Mouse (Mus musculus): ENCODE measurements around the gene Klhl9.
"Not testable (repeated sequence)": the region's sequence is repeated elsewhere in the genome, so short reads cannot be mapped to it uniquely, and the experiment has no call there.

Klhl9 gene

DNA sequence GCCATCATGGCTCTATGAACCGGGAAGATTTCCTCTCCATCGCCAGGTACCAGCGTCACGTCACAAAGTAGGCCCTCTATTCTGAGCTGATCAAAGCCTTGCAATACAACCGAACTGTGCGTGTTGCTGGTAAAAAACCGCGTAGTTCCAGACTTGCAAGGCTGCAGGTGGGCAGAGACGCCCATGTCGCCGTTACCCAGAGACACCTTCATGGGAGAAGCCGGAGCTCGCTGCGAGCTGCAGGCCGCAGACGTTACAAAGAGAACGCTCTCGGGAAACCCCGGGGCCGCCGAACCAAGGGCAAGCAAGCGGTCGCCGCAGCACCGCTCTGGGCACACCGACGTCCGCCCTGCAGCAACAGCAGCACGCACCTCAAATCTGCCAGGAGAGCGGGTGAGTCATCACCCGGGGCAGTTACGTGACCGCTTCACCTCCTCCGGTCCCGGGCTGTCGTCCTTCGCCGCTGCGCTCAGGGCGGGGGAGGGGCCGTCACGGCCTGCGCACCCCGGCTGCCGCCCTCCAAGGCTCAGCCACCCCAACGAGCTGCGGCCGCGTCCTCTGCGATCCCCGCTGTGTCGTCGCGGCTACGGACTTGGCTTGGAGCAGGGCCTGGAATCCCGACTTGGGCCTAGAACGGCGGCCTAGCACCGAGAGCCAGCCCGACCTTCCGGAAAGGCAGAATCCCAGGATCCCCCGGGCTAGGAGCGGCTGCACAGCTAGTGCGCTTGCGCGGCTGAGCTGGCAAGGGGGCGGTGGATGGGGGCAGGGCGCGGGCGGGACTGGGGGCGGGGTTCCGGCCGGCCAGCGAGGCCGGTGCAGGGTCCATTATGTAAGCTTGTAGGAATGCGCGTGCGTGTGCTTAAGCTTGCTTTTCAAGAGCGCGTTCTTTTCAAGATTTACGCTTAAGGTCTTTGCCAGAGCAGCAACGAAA, at the start of gene Klhl9, which contains the start of gene Gm26566:
TSS of gene Klhl9 (minus strand) at position 675 of the 931 bp plus-strand sequence.
TSS of gene Gm26566 (plus strand) at position 15 of the 931 bp plus-strand sequence.
- ATAC-seq (ENCODE audit: insufficient number of reproducible peaks, low FRiP score, low TSS enrichment) = peak; percentile 92

GRCm38 (mm10) chr4:88763384-88764018, 41.2 kb upstream of the Klhl9 start:
- ATAC-seq (ENCODE audit: insufficient number of reproducible peaks, low FRiP score, low TSS enrichment) = peak; percentile 76; the same call in 1 of the 2 replicates

DNA sequence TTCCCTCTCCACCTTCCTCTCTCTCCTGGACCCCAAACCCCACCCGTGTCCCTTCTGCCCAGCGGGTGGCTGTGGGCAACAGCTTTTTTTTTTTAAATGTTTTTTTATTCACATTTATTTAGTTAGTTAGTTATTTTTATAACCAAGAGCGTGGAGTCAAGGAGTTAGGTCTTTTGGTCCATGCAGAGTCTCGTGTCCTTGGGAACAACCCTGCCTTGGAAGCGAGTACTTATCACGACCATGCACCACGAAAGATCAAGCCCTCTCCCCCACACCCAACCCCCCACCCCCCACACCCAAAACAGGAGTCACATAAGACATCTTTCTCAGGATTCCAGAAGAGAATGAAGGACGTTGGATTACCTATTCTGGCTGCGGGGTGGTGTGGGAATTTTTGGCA, 40.1 kb upstream of the Klhl9 start:
- ATAC-seq (ENCODE audit: insufficient number of reproducible peaks, low FRiP score, low TSS enrichment) = not testable (repeated sequence)

- ATAC-seq (ENCODE audit: insufficient number of reproducible peaks, low FRiP score, low TSS enrichment) = not testable (repeated sequence)
Observed at GRCm38 (mm10) chr4:88761776-88762175, 39.5 kb upstream of the Klhl9 start.

GRCm38 (mm10) chr4:88760431-88760830, 38.2 kb upstream of the Klhl9 start:
- ATAC-seq (ENCODE audit: insufficient number of reproducible peaks, low FRiP score, low TSS enrichment) = not testable (repeated sequence)

- not testable (repeated sequence) for ATAC-seq (ENCODE audit: insufficient number of reproducible peaks, low FRiP score, low TSS enrichment)
Observed at GRCm38 (mm10) chr4:88759610-88760268, 37.5 kb upstream of the Klhl9 start, which contains the start of gene Gm13283. Gene Gm13283 (plus strand): TSS chr4:88760119.

DNA sequence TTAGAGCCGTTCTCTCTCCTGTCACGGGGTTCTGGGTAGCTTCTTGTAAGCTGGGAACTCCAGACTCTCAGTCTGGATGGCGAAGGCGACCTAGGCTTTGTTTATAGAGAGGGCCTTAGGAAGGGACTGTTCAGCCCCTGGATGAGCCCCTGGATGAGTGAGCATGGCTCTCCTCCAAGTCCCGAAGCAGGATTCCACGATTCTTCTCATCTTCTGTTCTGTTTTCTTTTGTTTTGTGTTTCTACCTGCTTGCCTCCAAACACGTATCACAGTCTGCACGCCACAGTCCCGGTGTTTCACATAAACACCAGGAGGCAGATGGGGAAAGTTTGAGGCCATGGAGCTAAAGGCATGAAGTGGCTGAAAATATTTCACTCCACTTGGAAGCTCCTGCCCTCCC, 36.5 kb upstream of the Klhl9 start:
- not testable (repeated sequence) for ATAC-seq (ENCODE audit: insufficient number of reproducible peaks, low FRiP score, low TSS enrichment)

DNA sequence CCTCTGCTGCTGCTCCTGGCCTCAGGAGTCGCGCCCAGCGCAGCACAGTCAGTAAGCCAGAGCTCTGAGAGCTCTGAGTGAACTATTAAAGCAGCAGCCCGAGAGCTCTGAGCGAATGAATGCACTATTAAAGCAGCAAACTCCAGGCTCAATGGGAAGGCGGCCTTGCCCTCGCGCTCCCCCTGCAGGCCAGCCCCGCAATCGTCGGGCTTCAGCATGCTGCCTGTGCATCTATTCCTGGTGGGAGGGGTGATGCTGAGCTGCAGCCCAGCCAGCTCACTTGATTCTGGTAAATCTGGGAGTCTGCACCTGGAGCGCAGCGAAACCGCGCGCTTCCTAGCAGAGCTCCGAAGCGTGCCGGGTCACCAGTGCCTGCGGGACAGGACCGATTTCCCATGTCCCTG, 35.4 kb upstream of the Klhl9 start:
- ATAC-seq (ENCODE audit: insufficient number of reproducible peaks, low FRiP score, low TSS enrichment) = peak; percentile 100

- not testable (repeated sequence) for ATAC-seq (ENCODE audit: insufficient number of reproducible peaks, low FRiP score, low TSS enrichment)
Observed at GRCm38 (mm10) chr4:88756581-88757513, 34.6 kb upstream of the Klhl9 start.

DNA sequence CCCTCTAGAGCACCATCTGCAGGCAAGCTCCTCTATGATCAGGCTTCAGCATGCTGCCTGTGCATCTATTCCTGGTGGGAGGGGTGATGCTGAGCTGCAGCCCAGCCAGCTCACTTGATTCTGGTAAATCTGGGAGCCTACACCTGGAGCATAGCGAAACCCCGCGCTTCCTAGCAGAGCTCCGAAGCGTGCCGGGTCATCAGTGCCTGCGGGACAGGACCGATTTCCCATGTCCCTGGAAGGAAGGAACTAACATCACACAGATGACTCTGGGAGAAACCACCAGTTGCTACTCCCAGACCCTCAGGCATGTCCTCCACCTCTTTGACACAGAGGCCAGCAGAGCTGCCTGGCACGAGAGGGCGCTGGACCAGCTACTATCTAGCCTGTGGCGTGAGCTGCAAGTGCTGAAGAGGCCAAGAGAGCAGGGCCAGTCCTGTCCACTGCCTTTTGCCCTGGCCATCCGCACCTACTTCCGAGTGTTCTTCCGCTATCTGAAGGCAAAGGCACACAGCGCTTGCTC, 32.6 kb upstream of the Klhl9 start, which contains the start of gene Gm13271:
TSS of gene Gm13271 (plus strand) at position 51 of the 523 bp plus-strand sequence.
- ATAC-seq (ENCODE audit: insufficient number of reproducible peaks, low FRiP score, low TSS enrichment) = not testable (repeated sequence)

- no peak for ATAC-seq (ENCODE audit: insufficient number of reproducible peaks, low FRiP score, low TSS enrichment)
Observed at GRCm38 (mm10) chr4:88749926-88750325, 27.7 kb upstream of the Klhl9 start.

- ATAC-seq (ENCODE audit: insufficient number of reproducible peaks, low FRiP score, low TSS enrichment) = 0 out of 2 replicates have a peak, but pooled peaks have one; percentile 61
Observed at GRCm38 (mm10) chr4:88744207-88744606, 21.9 kb upstream of the Klhl9 start.

GRCm38 (mm10) chr4:88742771-88743371, 20.6 kb upstream of the Klhl9 start:
- ATAC-seq (ENCODE audit: insufficient number of reproducible peaks, low FRiP score, low TSS enrichment) = no peak

GRCm38 (mm10) chr4:88741426-88741825, 19.2 kb upstream of the Klhl9 start:
- ATAC-seq (ENCODE audit: insufficient number of reproducible peaks, low FRiP score, low TSS enrichment) = no peak

DNA sequence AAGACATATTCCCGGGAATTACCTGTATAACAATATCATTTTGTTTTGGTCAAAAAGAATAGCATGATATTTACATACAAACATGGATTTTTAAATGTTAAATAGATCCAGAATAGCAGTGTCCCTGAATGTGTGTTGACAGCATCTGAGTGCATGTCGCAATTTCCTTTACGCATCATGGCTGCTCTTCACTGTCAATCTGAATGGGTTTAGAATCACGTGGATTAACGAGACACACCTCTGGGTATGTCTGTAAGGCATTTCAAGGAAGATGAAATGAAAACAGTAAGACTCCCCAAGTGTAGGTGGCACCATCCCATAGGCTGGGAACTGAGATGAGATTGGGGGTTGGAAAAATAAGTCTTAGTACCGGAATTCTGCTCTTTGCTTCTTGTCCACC, 16.8 kb upstream of the Klhl9 start:
- ATAC-seq (ENCODE audit: insufficient number of reproducible peaks, low FRiP score, low TSS enrichment) = no peak

GRCm38 (mm10) chr4:88738480-88738879, 16.2 kb upstream of the Klhl9 start:
- peak; percentile 36; the same call in 1 of the 2 replicates for ATAC-seq (ENCODE audit: insufficient number of reproducible peaks, low FRiP score, low TSS enrichment)

GRCm38 (mm10) chr4:88727324-88727723, 5.1 kb upstream of the Klhl9 start:
- no peak for ATAC-seq (ENCODE audit: insufficient number of reproducible peaks, low FRiP score, low TSS enrichment)

- no peak for ATAC-seq (ENCODE audit: insufficient number of reproducible peaks, low FRiP score, low TSS enrichment)
Observed at GRCm38 (mm10) chr4:88726727-88727126, 4.5 kb upstream of the Klhl9 start.

Measured in cerebellum, adult (tissue).